Mouse (Mus musculus) CD4-positive, CD25-positive, alpha-beta regulatory T cell, adult 4 months (primary cell): ENCODE data around the gene Parg. TPM values are rescaled to one million over a fixed set of nuclear protein-coding genes. Genes with fewer than 3 reads are reported as not detected.
A peak's percentile ranks its signal among the peaks of the same experiment; 100 is the strongest.
"Not testable (repeated sequence)": the region's sequence is repeated elsewhere in the genome, so short reads cannot be mapped to it uniquely, and the experiment has no call there.

Source experiments
- ATAC-seq: one replicate; pipeline ENCODE4 v1.8.0; 2017
- polyA plus RNA-seq, 2 experiments: library from polyadenylated mRNA; unstranded; fragments of 100-300 nt; shearing (Covaris generic); gene quantifications; one replicate each; pipeline ENCODE4 v1.2.1; 2017

The Parg gene
- polyA plus RNA-seq, 2 experiments from 2014 or later = 18.5 to 21.5 TPM

GRCm38 (mm10) chr14:32179393-32180195, 22.2 kb upstream of the Parg start:
- no peak for ATAC-seq

GRCm38 (mm10) chr14:32180861-32181260, 20.9 kb upstream of the Parg start:
- ATAC-seq = no peak

DNA sequence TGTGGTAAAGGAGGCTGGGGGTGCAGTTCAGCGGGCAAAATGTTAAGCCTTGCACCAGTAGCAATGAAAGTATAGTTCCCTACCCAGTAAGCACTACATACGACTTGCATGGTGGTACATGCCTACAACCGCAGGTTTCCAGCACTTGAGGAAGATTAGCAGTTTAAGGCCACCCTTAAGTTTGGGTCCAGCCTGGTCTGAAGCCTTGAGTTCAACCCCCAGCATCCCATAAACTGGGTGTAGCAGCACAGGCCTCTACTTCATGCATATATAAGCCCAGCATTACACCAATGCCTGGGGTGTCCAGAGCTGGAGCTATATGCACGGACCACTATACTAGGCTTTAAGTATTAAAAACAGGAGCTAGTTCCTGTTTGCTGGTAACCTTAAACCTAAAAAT, 17.9 kb upstream of the Parg start:
- no peak for ATAC-seq

GRCm38 (mm10) chr14:32190627-32191391, 10.9 kb upstream of the Parg start:
- no peak for ATAC-seq

- no peak for ATAC-seq
Measured at GRCm38 (mm10) chr14:32191926-32192325, 9.8 kb upstream of the Parg start.

DNA sequence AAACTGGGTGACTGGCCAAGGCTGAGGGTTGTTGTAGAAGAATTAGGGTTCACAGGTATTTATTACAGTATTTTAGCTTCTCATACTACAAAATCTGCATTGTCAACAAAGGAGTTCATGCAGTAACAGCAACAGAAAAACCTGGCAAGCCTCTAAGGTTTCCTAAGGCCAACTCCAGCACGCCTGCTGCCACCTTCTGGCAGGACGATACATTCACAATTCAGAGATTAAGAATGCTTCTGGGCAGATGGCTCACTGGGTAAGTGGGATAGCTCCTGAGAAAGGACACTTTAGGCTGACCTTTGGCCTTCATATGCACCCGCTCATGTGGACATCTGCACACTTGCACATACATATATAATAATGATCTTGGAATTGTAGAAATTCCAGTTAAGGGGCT, 9.3 kb upstream of the Parg start:
- ATAC-seq = peak; percentile 82

DNA sequence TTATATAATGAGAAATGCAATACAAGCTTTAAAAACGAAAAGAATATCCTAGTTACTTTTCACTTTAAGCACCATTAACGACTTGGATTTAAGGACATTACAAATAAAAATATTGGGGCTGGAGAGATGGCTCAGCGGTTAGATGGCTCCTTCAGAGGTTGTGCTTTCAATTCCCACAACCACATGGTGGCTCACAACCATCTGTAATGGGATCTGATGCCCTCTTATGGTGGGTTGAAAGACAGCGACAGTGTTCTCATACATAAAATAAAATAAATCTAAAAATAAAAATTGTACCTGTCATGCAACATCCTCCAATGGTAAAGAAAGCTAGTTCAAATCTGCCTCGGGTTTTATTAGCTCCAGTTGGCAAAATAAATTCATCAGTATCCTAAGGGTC, 8.2 kb upstream of the Parg start:
- ATAC-seq = not testable (repeated sequence)

DNA sequence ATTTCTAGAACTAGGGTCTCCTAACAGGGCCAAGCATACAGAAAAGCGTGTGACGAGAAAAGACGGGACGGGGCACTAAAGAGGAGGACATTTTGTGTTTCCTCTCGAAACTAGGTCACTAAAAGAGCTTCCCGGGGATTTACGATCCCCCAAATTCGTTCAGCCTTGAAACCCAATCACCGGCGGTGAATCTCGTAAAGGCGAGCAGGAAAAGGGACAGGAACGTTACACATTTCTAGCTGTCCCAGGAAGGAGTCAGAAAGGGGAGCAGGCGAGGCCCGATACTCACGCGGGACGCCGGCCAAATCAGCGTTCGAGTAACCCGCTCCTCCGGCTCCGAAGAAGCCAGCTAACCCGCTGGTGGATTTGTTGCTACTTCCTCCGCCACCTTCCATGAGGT, 395 bp upstream of the Parg start:
- ATAC-seq = peak; percentile 46

GRCm38 (mm10) chr14:32226601-32227000, 24.9 kb downstream of the Parg start:
- no peak for ATAC-seq

DNA sequence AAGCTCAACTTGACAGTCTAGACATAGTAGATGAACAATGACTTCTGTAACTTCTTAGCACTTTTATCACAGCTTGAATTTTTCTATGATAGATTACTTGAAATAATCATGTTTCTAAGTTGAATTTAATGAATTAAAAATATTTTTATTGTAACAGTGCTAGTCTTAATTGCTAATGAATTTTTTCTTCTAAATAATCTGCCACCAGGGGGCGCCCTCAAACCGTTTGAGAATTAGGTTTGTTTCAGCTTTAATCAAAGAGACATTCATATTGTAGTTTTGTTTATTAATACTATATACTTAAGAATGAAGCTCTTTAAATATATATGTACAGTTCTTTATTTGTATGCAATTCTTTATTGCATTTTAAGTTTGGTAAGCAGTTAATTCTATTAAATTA, 27.2 kb downstream of the Parg start:
- ATAC-seq = no peak

- no peak for ATAC-seq
Measured at GRCm38 (mm10) chr14:32242401-32242800, 40.7 kb downstream of the Parg start.

GRCm38 (mm10) chr14:32246019-32246418, 44.3 kb downstream of the Parg start:
- ATAC-seq = no peak

- ATAC-seq = no peak
Measured at GRCm38 (mm10) chr14:32249616-32250015, 47.9 kb downstream of the Parg start.

DNA sequence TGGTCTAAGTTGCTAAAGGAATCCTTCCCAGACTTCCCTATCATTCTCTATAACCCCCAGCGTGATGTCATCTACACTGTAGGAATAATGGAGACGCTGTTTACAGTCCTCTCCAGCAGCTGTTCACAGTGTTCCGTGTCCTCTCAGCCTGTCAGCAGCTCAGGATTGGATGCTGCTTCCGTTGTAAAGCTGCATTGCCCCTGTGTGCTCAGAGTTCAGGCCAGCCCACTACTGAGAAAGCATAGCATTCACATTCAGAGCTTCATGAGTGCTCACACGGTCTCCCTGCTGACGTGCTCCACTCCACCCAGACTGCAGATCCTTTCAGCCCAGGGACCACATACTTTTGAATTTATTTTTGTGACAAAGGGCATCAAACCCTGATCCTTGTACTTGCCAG, 59.1 kb downstream of the Parg start:
- no peak for ATAC-seq

- ATAC-seq = no peak
Measured at GRCm38 (mm10) chr14:32261741-32262140, 60.0 kb downstream of the Parg start.

DNA sequence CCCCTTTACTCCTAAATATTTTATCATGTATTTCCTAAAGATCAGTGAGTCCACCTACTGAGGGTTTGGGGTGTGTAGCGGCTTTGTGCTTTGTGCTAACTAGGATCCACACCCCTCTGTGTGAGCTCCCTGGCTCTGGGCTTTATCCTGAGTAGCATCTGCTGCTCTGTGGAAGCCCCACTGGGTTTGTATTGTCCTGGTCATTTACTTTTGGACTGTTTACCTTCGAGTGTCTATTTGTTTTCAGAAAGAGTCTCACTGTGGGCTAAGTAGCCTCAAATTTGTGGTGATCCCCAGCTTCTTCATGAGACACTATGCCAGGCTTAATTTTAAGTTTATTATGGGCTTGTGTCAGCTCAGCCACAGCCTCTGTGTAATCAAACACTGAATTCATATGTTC, 67.2 kb downstream of the Parg start:
- no peak for ATAC-seq

DNA sequence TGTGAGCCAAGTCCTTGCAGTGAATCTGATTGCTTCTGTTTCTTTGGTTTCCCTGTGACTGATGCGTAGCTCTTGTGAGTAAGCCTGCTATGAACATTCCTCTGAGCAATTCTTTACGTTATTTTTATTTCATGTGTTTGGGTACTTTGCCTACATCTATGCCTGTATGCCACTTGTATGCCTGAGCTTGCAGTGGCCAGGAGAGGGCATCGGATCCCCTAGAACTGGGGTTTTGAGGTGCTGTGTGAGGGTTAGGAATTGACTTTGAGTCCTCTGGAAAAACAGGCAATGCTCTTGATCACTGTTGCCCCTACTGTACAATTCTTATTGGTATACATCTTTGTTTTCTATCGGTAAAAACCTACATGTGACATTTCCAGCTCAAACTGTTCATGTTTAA, 67.8 kb downstream of the Parg start:
- no peak for ATAC-seq

DNA sequence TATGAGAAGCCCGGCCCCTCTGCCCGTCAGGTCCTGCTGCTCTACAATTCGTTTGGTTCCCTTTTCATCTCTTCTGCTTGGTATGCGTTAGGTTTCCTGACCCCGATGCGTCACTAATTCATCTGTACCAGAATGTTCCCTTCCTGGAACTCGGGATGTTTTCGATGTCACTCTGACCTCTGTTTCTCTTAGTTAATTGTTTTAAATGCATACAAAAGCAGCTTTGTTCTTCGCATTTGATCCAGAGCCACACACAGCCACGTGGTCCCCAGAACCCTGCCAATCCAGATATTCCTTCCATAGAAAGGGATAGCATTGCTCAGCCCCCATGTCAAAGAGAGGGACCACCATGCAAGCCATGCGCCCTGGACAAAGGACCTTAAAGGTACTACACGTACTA, 99.9 kb downstream of the Parg start:
- no peak for ATAC-seq

- ATAC-seq = no peak
Measured at GRCm38 (mm10) chr14:32302423-32302822, 100.7 kb downstream of the Parg start.

DNA sequence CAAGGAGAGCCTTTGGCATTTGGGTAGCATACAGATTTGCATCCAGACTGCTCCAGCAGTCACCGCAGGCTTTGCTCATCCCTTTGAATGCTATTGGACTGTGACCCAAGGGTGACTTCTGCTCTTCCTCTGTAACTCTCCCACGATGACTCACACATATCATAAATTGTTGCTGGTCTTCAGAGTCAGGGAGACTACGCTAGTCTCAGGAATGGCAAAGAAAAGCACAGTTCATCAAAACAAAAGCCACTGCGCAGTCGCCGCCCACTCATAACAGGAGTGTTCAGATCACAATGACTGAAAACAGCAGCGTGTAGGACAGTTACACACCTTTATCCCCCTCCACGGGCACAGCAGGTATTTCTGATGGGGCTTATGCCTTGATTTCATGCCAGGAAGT, 103.2 kb downstream of the Parg start:
- no peak for ATAC-seq

DNA sequence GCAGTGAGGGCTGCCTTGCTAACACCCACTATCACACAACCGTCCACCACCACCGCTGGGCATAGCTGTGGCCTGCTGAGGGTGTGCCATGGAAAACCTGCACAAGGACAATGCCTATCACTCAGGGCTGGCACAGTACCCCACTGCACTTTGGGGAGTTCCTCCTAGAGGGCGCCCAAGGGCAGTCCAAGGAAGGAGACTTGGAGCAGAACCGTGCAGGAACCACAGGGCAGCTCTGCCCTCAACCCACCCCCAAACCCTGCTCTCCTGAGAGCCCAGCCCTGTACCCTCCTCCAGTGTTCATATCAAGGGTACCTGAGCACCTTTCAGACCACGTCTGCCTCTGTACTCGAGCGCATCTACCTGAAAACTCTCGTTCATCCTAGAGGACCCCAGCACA, 108.1 kb downstream of the Parg start:
- no peak for ATAC-seq

DNA sequence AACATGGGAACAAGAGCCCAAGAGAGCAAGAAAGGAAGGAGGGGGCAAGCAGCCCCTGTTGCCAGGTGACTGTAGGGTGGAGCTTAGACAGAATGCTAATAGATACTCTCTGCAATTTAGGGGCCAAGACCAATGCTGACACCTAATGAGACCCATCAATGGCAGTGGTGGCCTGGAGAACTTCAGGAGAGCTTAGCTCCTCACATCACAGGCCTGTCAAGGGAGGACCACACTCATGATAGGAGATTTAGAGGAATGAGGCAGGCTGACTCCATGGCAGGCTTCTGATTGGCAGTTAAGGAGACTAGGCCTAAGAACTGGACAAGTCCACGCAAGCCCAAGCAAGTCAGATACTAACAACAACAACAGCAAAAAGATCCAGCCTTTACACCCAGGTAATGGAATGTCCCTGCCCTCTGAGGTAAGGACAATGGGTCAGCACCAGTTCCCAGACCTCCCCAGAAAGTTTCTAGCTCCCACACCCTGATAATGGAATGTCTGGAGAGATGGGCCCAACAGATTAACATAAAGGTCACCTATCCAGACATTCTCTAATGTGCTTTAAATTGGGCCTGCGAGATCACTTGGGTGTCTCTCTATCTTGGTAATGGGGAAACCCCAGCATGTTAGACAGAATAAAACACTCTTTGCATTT, 109.8 kb downstream of the Parg start:
- ATAC-seq = no peak

GRCm38 (mm10) chr14:32317822-32318221, 116.1 kb downstream of the Parg start:
- ATAC-seq = no peak
